Mouse (Mus musculus) urinary bladder, postnatal 25 days (tissue): Measurements from ENCODE around the gene Spata3.
A peak's percentile ranks its signal among the peaks of the same experiment; 100 is the strongest.

ENCODE experiments used
- DNase-seq: peaks from one replicate; pipeline ENCODE4 v3.0.0; 2022; ENCODE audit warnings: low spot score

Gene Spata3

DNA sequence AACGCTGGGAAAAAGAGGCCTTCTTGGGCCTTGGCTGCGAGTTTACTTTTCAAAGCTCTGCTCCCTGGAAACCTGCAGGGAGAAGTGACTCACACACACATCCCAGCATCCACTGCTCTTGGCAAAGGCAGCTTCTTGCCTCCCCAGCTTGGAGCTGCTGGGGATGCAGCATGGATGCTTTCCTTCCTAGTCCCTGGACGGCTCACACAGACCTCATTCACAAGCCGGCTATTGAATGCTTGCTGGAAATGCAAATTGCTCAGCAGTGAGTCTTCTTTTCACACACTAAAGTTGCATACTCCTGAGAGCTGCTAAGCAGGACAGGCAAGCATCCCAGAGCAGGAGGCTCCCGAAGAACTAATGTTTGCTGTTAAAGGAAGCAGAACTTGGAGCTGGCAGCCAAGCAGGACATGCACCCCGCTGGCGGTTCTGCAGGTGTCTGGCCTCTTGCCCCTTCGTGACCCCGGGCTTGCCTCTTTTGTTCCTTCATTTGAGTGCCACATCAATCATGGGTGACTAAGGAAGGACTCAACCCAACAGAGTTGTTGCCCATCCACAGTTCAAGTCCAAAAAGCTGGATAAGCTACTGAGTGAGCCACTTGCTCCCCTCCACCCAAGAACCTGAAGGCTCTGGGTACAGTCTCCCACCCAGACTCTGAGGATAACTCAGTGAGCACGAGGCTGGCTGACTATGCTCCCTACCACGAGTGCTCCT lies 15.8 kb downstream of the Spata3 start:
- DNase-seq, result no peak

DNA sequence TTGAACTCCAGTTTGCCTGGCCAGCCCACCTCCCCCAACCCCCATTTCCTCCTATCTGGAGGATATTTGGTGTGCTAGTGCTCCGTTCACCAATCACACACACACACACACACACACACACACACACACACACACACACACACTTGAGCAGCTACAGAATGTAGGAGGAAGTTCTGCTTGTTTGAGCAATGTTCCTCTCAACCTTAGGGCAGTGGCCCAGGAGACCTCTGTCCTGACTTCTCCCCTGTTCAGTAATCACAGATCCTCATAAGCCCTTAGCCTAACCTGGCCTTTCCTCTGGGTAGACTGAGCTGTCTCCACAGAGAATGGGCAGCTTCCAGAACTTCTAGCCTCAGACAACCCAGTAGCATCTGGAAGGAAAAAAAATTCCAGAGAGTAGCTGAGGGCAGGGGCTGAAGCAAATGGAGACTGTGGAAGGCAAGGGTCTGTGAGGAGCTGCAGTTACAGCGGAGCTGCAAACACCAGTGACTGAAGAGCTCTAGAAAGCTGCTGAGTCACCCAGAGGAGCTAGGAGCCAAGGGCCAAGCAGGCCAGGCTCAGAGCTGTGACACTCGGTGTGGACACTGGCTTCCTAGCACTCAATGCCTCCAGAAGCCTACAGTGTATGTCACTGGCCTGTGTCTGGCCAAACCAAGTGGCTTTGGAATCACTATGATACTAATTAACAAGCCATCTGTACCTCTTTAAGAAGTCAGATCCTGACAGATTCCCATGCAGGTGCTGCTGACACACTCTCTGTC lies 21.8 kb downstream of the Spata3 start:
- no peak for DNase-seq

GRCm38 (mm10) chr1:86040131-86040530 lies 23.5 kb downstream of the Spata3 start:
- no peak for DNase-seq

DNA sequence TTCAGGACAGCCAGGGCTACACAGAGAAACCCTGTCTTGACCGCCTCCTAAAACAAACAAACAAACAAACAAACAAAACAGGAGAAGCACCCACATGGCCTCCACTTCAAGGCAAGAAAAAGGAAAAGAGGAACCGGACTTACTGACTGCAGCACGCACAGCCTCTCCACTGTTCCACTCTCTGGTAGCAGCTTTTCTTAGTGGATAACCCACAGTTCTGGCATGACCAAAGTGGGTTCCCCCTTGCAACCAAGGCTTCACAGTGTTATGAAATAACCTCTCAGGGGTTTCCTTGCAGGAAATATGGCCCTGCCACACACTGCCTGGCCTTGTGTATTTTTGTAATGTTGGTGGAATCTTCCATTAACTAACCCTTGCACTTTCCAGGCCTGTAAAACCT lies 24.2 kb downstream of the Spata3 start:
- DNase-seq, result no peak

GRCm38 (mm10) chr1:86045056-86045455 lies 28.4 kb downstream of the Spata3 start:
- no peak for DNase-seq

DNA sequence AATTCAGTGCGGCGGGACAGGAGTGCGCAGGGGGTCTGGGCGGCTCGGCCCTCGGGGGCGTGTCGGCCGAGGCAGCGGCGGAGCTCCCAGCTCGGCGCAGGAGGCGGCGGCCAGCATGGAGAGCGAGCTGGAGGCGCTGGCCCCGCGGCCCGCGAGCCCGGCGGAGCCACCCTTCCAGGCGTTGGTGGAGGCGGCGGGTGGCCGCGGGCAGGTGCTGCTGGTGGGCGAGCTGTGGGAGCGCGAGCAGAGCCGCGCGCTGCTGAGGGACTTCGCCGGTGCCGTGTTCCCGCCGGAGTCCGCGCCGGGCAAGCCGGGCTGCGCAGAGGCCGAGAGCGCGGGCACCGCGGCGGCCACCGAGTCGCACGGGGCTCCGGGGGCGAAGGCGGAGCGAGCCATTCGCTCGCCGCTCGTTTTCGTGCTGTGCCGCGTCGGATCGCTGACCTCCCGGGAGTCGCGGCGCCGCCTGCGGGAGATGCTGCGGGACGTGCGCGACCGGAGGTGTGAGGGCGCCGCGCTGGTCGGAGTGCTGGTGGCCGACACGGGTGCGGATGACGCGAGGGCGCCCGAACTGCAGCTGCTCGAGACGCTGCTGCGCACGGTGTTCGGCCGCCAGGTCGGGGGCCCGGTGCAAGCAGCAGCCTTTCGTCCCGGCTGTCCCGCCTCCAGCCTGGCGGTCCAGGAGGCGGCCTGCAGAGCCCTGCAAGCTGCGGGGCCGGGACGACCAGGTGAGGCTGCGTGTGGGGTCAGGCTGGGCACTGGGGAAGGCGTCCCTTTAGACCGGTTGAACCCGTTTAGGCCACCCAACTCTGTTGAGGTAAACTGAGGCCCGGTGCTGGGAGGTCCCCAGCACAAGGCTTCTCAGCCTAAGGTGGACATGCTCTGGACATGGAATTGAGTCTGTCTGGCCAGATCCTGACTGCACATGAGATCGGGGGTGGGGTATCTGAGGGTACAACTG lies 29.5 kb downstream of the Spata3 start, which contains the start of gene 2810459M11Rik:
2810459M11Rik (plus strand) TSS at position 16 of the 958 bp plus-strand sequence.
- no peak for DNase-seq

GRCm38 (mm10) chr1:86046833-86047563 lies 30.4 kb downstream of the Spata3 start:
- DNase-seq, result no peak

GRCm38 (mm10) chr1:86048231-86048630 lies 31.6 kb downstream of the Spata3 start:
- DNase-seq, result no peak

GRCm38 (mm10) chr1:86048744-86049143 lies 32.1 kb downstream of the Spata3 start:
- no peak for DNase-seq

GRCm38 (mm10) chr1:86053198-86053921 lies 36.7 kb downstream of the Spata3 start:
- DNase-seq, result no peak

- DNase-seq, result no peak
These were observed 38.3 kb downstream of the Spata3 start for GRCm38 (mm10) chr1:86054943-86055342.

- DNase-seq, result no peak
These were observed 39.7 kb downstream of the Spata3 start for GRCm38 (mm10) chr1:86056284-86056683.

DNA sequence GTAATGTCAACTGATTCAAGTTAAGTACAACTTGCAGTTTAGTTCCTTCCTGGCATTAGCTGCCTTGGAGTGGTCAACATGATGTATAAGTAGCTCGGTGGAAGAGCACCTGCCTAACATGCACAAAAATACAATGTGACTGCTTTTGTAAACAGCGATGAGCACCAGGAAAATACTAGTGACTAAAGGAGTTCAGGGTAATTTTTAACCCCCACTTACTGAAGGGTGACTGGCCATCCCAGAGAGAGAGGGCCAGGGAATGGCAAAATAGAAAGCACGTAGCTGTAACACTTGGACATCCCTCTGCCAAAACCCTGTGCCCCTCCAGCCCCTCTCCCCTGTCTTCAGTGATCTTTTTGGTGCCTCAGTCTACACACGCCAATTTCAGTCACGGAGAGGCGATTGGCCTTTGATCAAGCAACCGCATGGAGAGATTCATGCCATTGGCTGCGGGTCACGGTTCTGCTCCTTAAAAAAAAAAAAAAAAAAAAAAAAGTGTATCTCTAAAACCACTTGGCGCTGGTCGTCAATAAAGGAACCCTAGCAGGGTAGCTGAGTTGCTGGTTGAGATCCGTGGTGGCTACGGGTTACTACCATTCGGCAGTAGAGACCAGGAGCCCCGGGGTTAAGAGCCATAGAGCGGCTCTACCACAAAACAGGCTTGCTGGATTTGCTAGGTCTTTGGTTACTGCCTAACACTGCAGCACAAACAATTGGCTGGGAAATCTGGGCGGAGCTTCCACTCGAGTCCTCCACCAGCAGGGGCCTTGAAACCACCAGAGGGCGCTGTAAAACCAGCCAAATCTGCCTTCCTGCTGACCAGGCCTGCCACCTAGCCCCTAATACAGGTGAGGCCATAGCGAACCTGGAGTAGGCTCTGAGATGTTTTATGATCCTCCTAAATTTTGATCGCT lies 42.5 kb downstream of the Spata3 start:
- DNase-seq, result peak; percentile 93

DNA sequence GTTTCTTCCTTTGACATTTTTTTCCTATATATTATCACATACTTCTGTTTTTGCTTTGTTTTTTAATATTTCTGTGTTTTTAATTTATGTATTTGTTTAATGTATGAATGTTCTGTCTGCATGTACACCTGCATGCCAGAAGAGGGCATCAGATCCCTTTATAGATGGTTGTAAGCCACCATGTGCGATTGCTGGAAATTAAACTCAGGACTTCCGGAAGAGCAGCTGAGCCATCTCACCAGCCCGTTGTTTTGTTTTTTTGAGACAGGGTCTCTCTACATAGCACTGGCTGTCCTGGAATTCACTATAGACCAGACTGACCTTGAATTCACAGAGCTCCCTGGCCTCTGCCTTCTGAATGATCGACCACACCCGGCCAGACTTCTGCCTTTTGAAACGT lies 45.9 kb downstream of the Spata3 start:
- DNase-seq, result no peak

DNA sequence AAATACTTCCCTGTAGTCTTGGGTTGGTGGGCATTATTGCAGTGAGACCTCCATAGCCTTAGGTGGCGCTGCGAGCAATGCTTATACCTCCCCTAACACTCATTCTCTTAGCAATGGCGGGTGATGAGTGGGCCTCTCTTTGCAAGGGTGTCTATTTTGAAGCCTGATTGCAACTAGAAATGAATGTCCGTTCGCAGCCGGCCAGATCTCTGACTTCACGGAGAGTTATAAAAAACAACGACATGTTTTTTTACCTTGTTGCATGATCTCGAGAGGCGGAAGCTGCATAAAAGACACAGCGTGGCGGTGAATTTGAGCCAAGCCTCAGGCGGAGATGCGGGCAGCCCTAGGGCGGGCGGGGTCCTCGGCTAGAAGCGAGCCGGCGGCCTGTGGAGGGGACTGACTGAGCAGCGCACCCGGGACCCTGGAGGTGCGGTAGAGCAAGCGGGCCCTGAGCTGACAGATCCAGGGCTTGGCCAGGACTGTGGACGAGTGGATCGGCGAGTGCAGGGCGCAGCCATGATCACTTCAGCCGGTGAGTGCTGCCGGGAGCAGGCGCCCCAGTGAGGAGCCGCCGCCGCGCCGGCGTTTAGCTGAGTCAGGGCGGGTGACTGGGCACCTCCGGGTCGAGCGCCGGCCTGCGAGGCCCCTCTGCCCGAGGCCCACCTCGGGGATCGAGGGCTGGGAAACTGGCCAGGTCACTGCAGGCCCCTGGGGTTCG lies 47.8 kb downstream of the Spata3 start, which contains the start of gene Psmd1:
Psmd1 (plus strand) TSS at position 117 of the 721 bp plus-strand sequence.
- DNase-seq, result peak; percentile 84

DNA sequence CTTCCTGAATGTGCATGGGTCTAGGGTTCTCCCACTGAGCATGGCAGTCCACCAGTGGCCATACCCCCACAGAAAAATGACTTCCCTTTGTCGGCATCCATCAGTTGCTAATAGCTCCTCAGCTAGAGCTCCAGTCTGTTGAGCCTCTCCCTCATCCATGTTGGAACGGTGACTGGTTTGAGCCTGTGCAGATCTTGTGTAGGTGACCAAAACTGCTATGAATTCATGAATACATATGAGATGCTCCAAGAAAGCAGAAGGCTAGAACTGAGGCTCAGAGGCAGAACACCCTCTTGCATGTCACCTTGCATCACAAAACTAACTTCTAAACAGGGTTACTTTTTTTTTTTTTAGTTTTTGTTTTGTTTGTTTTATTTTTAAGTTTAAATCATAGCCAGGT lies 59.9 kb downstream of the Spata3 start:
- no peak for DNase-seq
